In genomic region chr17:85606463-85606862, GRCm38 (mm10) we compare ENCODE assay signal across 34 mouse cellular contexts. TPM values are rescaled to one million over a fixed set of nuclear protein-coding genes. Genes with fewer than 3 reads are reported as not detected.
DNase-seq lines count a peak whose midpoint lies in the region; ATAC-seq lines count a peak whose summit lies in the region.
"Had no signal": no experiment of that assay in that cellular context is flagged by ENCODE, and none has a peak within 500 bp of the region (broad histone marks: within the 10 kb centered on the region; RNA-seq: fewer than 3 reads in every experiment).

No protein-coding gene starts in this region.

- no peaks in the 10 kb centered on the region for H3K36me3 ChIP-seq in embryonic facial prominence, embryonic 11.5 days (replicated peaks; ENCODE audit: control insufficient read depth, insufficient read depth, low read depth, low read length)
- H3K36me3 ChIP-seq in embryonic facial prominence, embryonic 10.5 days (replicated peaks): no peaks in the 10 kb centered on the region
- H3K36me3 ChIP-seq in hindbrain, embryonic 10.5 days: no peaks in the 10 kb centered on the region
- H3K36me3 ChIP-seq in hindbrain, embryonic 13.5 days: no peaks in the 10 kb centered on the region
- no peaks in the 10 kb centered on the region for H3K36me3 ChIP-seq in midbrain, embryonic 14.5 days (ENCODE audit: control insufficient read depth, insufficient read depth, low read length)
- H3K36me3 ChIP-seq: embryonic facial prominence, embryonic 15.5 days; kidney, embryonic 15.5 days; liver, embryonic 15.5 days; neural tube, embryonic 12.5 days had no signal

- no peaks in the 10 kb centered on the region for H3K9me3 ChIP-seq in embryonic facial prominence, embryonic 11.5 days (replicated peaks; ENCODE audit: control insufficient read depth, low read length)
- H3K9me3 ChIP-seq in embryonic facial prominence, embryonic 10.5 days: no peaks in the 10 kb centered on the region
- H3K9me3 ChIP-seq in hindbrain, embryonic 10.5 days: no peaks in the 10 kb centered on the region
- H3K9me3 ChIP-seq in hindbrain, embryonic 13.5 days: no peaks in the 10 kb centered on the region
- H3K9me3 ChIP-seq in midbrain, embryonic 14.5 days (ENCODE audit: control insufficient read depth, low read length): no peaks in the 10 kb centered on the region
- H3K9me3 ChIP-seq: embryonic facial prominence, embryonic 15.5 days; kidney, embryonic 15.5 days; liver, embryonic 15.5 days; neural tube, embryonic 12.5 days had no signal

- H3K27ac ChIP-seq in embryonic facial prominence, embryonic 11.5 days (replicated peaks; ENCODE audit: low read depth, low read length): no peak overlapping the region
- H3K27ac ChIP-seq in embryonic facial prominence, embryonic 10.5 days (replicated peaks): no peak overlapping the region
- no peak overlapping the region for H3K27ac ChIP-seq in hindbrain, embryonic 10.5 days
- H3K27ac ChIP-seq in hindbrain, embryonic 13.5 days: no peak overlapping the region
- no peak overlapping the region for H3K27ac ChIP-seq in midbrain, embryonic 14.5 days (replicated peaks; ENCODE audit: low read depth, low read length)
- H3K27ac ChIP-seq: embryonic facial prominence, embryonic 15.5 days; gastrocnemius, adult 2 months; kidney, embryonic 15.5 days; liver, embryonic 15.5 days; neural tube, embryonic 12.5 days had no signal

- 12% methylated on average over 3 of the region's 3 CpGs for WGBS in embryonic facial prominence, embryonic 11.5 days
- WGBS in embryonic facial prominence, embryonic 10.5 days: 12% methylated on average over 3 of the region's 3 CpGs
- 4% methylated on average over 3 of the region's 3 CpGs for WGBS in hindbrain, embryonic 10.5 days
- WGBS in hindbrain, embryonic 13.5 days: 2% methylated on average over 3 of the region's 3 CpGs
- WGBS in midbrain, embryonic 14.5 days: 4% methylated on average over 3 of the region's 3 CpGs

- H3K9ac ChIP-seq in embryonic facial prominence, embryonic 11.5 days (replicated peaks; ENCODE audit: low read length): no peak overlapping the region
- no peak overlapping the region for H3K9ac ChIP-seq in hindbrain, embryonic 13.5 days
- H3K9ac ChIP-seq in midbrain, embryonic 14.5 days (replicated peaks; ENCODE audit: low read length): no peak overlapping the region
- H3K9ac ChIP-seq: embryonic facial prominence, embryonic 15.5 days; kidney, embryonic 15.5 days; liver, embryonic 15.5 days; lung, embryonic 14.5 days; neural tube, embryonic 12.5 days had no signal

- no peak overlapping the region for H3K4me2 ChIP-seq in embryonic facial prominence, embryonic 11.5 days (ENCODE audit: low read depth, low read length)
- no peak overlapping the region for H3K4me2 ChIP-seq in hindbrain, embryonic 13.5 days
- no peak overlapping the region for H3K4me2 ChIP-seq in midbrain, embryonic 14.5 days (ENCODE audit: low read length)
- H3K4me2 ChIP-seq: embryonic facial prominence, embryonic 15.5 days; heart, embryonic 11.5 days; kidney, embryonic 15.5 days; liver, embryonic 15.5 days; lung, embryonic 14.5 days; neural tube, embryonic 12.5 days had no signal

- ATAC-seq in embryonic facial prominence, embryonic 11.5 days (replicated peaks; ENCODE audit: insufficient number of reproducible peaks, low FRiP score, low TSS enrichment, low read depth): no peak
- no peak for ATAC-seq in hindbrain, embryonic 13.5 days (ENCODE audit: low FRiP score)
- ATAC-seq in midbrain, embryonic 14.5 days (ENCODE audit: low FRiP score, low TSS enrichment): no peak
- ATAC-seq: hindbrain, embryonic 16.5 days had no signal

- H3K27me3 ChIP-seq in embryonic facial prominence, embryonic 11.5 days (ENCODE audit: control insufficient read depth, insufficient read depth, low read length): peaks cover 52% of the 10 kb centered on the region
- H3K27me3 ChIP-seq in embryonic facial prominence, embryonic 10.5 days (replicated peaks; ENCODE audit: low read depth, poor library complexity, severe bottlenecking): peaks cover 98% of the 10 kb centered on the region
- peaks cover 98% of the 10 kb centered on the region for H3K27me3 ChIP-seq in hindbrain, embryonic 10.5 days (ENCODE audit: insufficient read depth, poor library complexity, severe bottlenecking)
- peaks cover 88% of the 10 kb centered on the region for H3K27me3 ChIP-seq in hindbrain, embryonic 13.5 days
- H3K27me3 ChIP-seq in midbrain, embryonic 14.5 days (ENCODE audit: control insufficient read depth, insufficient read depth, low read length): peaks cover 86% of the 10 kb centered on the region

- peaks cover 7% of the 10 kb centered on the region for H3K4me1 ChIP-seq in embryonic facial prominence, embryonic 11.5 days (ENCODE audit: control insufficient read depth, insufficient read depth, low read length)
- peaks cover 17% of the 10 kb centered on the region for H3K4me1 ChIP-seq in embryonic facial prominence, embryonic 10.5 days
- peaks cover 17% of the 10 kb centered on the region for H3K4me1 ChIP-seq in hindbrain, embryonic 10.5 days (replicated peaks)
- peaks cover 8% of the 10 kb centered on the region for H3K4me1 ChIP-seq in hindbrain, embryonic 13.5 days (replicated peaks)
- H3K4me1 ChIP-seq in midbrain, embryonic 14.5 days (ENCODE audit: control insufficient read depth, insufficient read depth, low read length): 0 out of 2 replicates have a peak, but pooled peaks cover 3% of the 10 kb centered on the region
- H3K4me1 ChIP-seq: liver, embryonic 15.5 days had no signal

- peak; percentile 33 for DNase-seq in embryonic facial prominence, embryonic 11.5 days (ENCODE audit: low spot score)
- no peak for DNase-seq in embryonic facial prominence, embryonic 10.5 days (ENCODE audit: low spot score)
- peak; percentile 9 for DNase-seq in hindbrain, embryonic 10.5 days (ENCODE audit: low spot score)
- DNase-seq in Muller cell, postnatal 12 days (ENCODE audit: inconsistent ontology term): peak; percentile 62
- DNase-seq in midbrain, embryonic 14.5 days: peak; percentile 56
- no peak for DNase-seq in right cerebral cortex, postnatal 10 days (ENCODE audit: low spot score in 2 of 2)
- DNase-seq in ovary, postnatal 10 days (ENCODE audit: low spot score): no peak
- DNase-seq: adrenal gland, postnatal 10 days; cerebellum, adult 11 months; cerebellum, postnatal 10 days; gastrocnemius, adult 2 months; gastrocnemius, postnatal 36 days; heart, adult 18-20 months; heart, postnatal 36 days; kidney, adult 18-20 months; kidney, postnatal 25 days; left cerebral cortex, postnatal 4 days; liver; lung, embryonic 14.5 days; lung, postnatal 14 days; spleen, adult 18-20 months; thymus, adult 18-20 months; thymus, postnatal 25 days had no signal

- no peak overlapping the region for H3K4me3 ChIP-seq in embryonic facial prominence, embryonic 11.5 days (ENCODE audit: low read depth, low read length)
- H3K4me3 ChIP-seq in embryonic facial prominence, embryonic 10.5 days: no peak overlapping the region
- no peak overlapping the region for H3K4me3 ChIP-seq in hindbrain, embryonic 10.5 days
- no peak overlapping the region for H3K4me3 ChIP-seq in hindbrain, embryonic 13.5 days
- no peak overlapping the region for H3K4me3 ChIP-seq in midbrain, embryonic 14.5 days (replicated peaks; ENCODE audit: low read depth, low read length)
- H3K4me3 ChIP-seq: embryonic facial prominence, embryonic 15.5 days; gastrocnemius, adult 2 months; kidney, embryonic 15.5 days; liver, embryonic 15.5 days; neural tube, embryonic 12.5 days had no signal

RNA-seq across cellular contexts. Expression of gene Six3, which starts 6.9 kb away (rescaled TPM):
- 9.5 and 10.5 TPM in 2 replicates for polyA plus RNA-seq in embryonic facial prominence, embryonic 11.5 days (2014; fragmentation: Nextera tagmentation; extraction: Ambion mirVana)
- 8.8 and 13.1 TPM in 2 replicates for polyA plus RNA-seq in embryonic facial prominence, embryonic 10.5 days (2016; fragmentation: Nextera tagmentation; extraction: Ambion mirVana)
- polyA plus RNA-seq in hindbrain, embryonic 10.5 days (2016; fragmentation: Nextera tagmentation; extraction: Ambion mirVana): 0.46 and 1.9 TPM in 2 replicates
- 0.85 and 0.97 TPM in 2 replicates for polyA plus RNA-seq in hindbrain, embryonic 13.5 days (2015; fragmentation: Nextera tagmentation; extraction: Ambion mirVana)
- polyA plus RNA-seq in midbrain, embryonic 14.5 days (2014; fragmentation: Nextera tagmentation; extraction: Ambion mirVana): 19.9 and 20.2 TPM in 2 replicates
- polyA plus RNA-seq: C2C12; heart, embryonic 11.5 days; heart, embryonic 16.5 days; intestine, embryonic 14.5 days; kidney, embryonic 15.5 days; liver, embryonic 15.5 days; lung, embryonic 14.5 days; neural tube, embryonic 12.5 days; stomach, embryonic 16.5 days had no signal

Comparison
In these comparisons a context has a peak if more than half of its experiments do, and no peak if none do; other contexts are left out.
1. DNase-seq: peak in embryonic facial prominence, embryonic 11.5 days (single experiment), hindbrain, embryonic 10.5 days (single experiment), Muller cell, postnatal 12 days (single experiment) and midbrain, embryonic 14.5 days (single experiment); none in embryonic facial prominence, embryonic 10.5 days (single experiment), right cerebral cortex, postnatal 10 days (0 of 2) and ovary, postnatal 10 days (single experiment).